Mouse (Mus musculus) liver, embryonic 14.5 days (tissue): ENCODE measurements around the gene Mdm4. TPM values are rescaled to one million over a fixed set of nuclear protein-coding genes. Genes with fewer than 3 reads are reported as not detected.

Experiments used
- ATAC-seq: fragments of 200-750 bp; cut with Nextera tagmentation; 2 replicates; pipeline ENCODE4 v1.8.0; 2017; ENCODE audit warnings: moderate number of reproducible peaks, mild to moderate bottlenecking, moderate library complexity; ENCODE audit not compliant: insufficient read depth
- DNase-seq, 3 experiments: peaks; one replicate each; pipeline ENCODE4 v3.0.0-alpha.2; 2012 to 2013; ENCODE audit warnings: low read depth in 3 of 3, low spot score in 3 of 3
- H3K27ac ChIP-seq: fragments of 300-500 bp; sonication (generic); 2 replicates; pipeline ENCODE4 v1.5.1; 2014; ENCODE audit warnings: moderate library complexity, mild to moderate bottlenecking, control low read depth, inconsistent platforms
- H3K27me3 ChIP-seq: fragments of 300-500 bp; sonication (generic); 2 replicates; pipeline ENCODE4 v1.6.1; 2014; ENCODE audit warnings: mild to moderate bottlenecking, low read length, moderate library complexity; ENCODE audit not compliant: control insufficient read depth, insufficient read depth
- H3K36me3 ChIP-seq: fragments of 300-500 bp; sonication (generic); replicated peaks from 2 replicates; pipeline ENCODE4 v1.6.1; 2014; ENCODE audit warnings: low read depth; ENCODE audit not compliant: control insufficient read depth, insufficient read depth
- H3K4me1 ChIP-seq, 2 experiments: fragments of 200-500 bp in 1 of 2; fragments of 300-500 bp in 1 of 2; sonication (generic) in 1 of 2; replicated peaks; 2 replicates each; pipeline ENCODE4 v1.6.1; 2012 to 2014; ENCODE audit warnings: antibody characterized with exemption in 1 of 2, inconsistent platforms in 1 of 2, low read length in 1 of 2; ENCODE audit not compliant: control insufficient read depth in 2 of 2, insufficient read depth in 2 of 2
- H3K4me2 ChIP-seq: fragments of 300-500 bp; sonication (generic); 2 replicates; pipeline ENCODE4 v1.6.1; 2014; ENCODE audit warnings: low read depth, mild to moderate bottlenecking, control low read depth, moderate library complexity
- H3K4me3 ChIP-seq, 2 experiments: fragments of 200-500 bp in 1 of 2; fragments of 300-500 bp in 1 of 2; sonication (generic) in 1 of 2; 2 replicates each; pipeline ENCODE4 v1.5.1; 2012 to 2014; ENCODE audit warnings: low read depth in 2 of 2, low read length in 2 of 2, mild to moderate bottlenecking in 2 of 2, control low read depth in 1 of 2, inconsistent platforms in 1 of 2, moderate library complexity in 1 of 2; ENCODE audit not compliant: insufficient read depth in 1 of 2
- H3K9ac ChIP-seq: fragments of 300-500 bp; sonication (generic); replicated peaks from 2 replicates; pipeline ENCODE4 v1.6.1; 2014; ENCODE audit warnings: mild to moderate bottlenecking, control low read depth, moderate library complexity
- H3K9me3 ChIP-seq: fragments of 300-500 bp; sonication (generic); 2 replicates; pipeline ENCODE4 v1.6.1; 2016; ENCODE audit warnings: low read length, mixed read lengths; ENCODE audit not compliant: control insufficient read depth
- CTCF ChIP-seq: IDR thresholded peaks from 2 replicates; pipeline ENCODE4 v1.5.1; 2016; ENCODE audit warnings: antibody characterized with exemption, low read depth, control low read depth
- EP300 ChIP-seq: IDR thresholded peaks from 2 replicates; pipeline ENCODE4 v1.6.1; 2016; ENCODE audit warnings: antibody characterized with exemption, low read depth
- WGBS: fragments of 180-500 bp; shearing (Covaris S2); extraction: QIAGEN DNeasy Blood & Tissue Kit; methylation state at CpG from one replicate; pipeline ENCODE4 v1.1.7; 2014; ENCODE audit not compliant: insufficient replicate concordance; 5-methylcytosine and 5-hydroxymethylcytosine counted together
- polyA plus RNA-seq, 2 experiments: library from polyadenylated mRNA; depleted of rRNA in 1 of 2; stranded (reverse) in 1 of 2; unstranded in 1 of 2; fragments of >200 nt; fragmentation: Nextera tagmentation in 1 of 2; extraction: Ambion mirVana in 1 of 2; gene quantifications; 2 replicates each; pipeline versions ENCODE4 v1.2.1 to v1.2.3; 2012 to 2014

Gene Mdm4
- polyA plus RNA-seq, 2 experiments = 11.6 to 25.9 TPM

GRCm38 (mm10) chr1:133014196-133014595, 16.2 kb downstream of the Mdm4 start:
- no peak overlapping the region for H3K4me3 ChIP-seq

GRCm38 (mm10) chr1:133013331-133013730, 17.0 kb downstream of the Mdm4 start:
- no peaks in the 10 kb centered on the region for H3K9me3 ChIP-seq
- no peak overlapping the region for H3K27ac ChIP-seq
- no peak for ATAC-seq
- H3K27me3 ChIP-seq = no peaks in the 10 kb centered on the region
- no peak for DNase-seq
- H3K4me2 ChIP-seq = no peak overlapping the region
- no peak overlapping the region for H3K9ac ChIP-seq
- TF ChIP-seq EP300 = no peak
- TF ChIP-seq CTCF = peak; percentile 38; the same call in 1 of the 2 replicates
- no peaks in the 10 kb centered on the region for H3K4me1 ChIP-seq
- no peak overlapping the region for H3K4me3 ChIP-seq
- peaks cover 60% of the 10 kb centered on the region for H3K36me3 ChIP-seq

More at GRCm38 (mm10) chr1:133014196-133014595, 16.2 kb downstream of the Mdm4 start:
- Histone ChIP-seq H3K9me3 (no peaks in the 10 kb centered on the region), H3K36me3 (peaks cover 59% of the 10 kb centered on the region), H3K27me3 (no peaks in the 10 kb centered on the region), H3K4me2 (no peak overlapping the region), H3K27ac (no peak overlapping the region), H3K9ac (no peak overlapping the region), H3K4me1 (no peaks in the 10 kb centered on the region)
- 87% methylated on average over 1 of the region's 1 CpGs for WGBS
- TF ChIP-seq EP300 (no peak), CTCF (no peak)
- DNase-seq (no peak), ATAC-seq (no peak)

GRCm38 (mm10) chr1:133011955-133012841, 18.2 kb downstream of the Mdm4 start:
- DNase-seq (no peak), ATAC-seq (no peak)
- Histone ChIP-seq H3K27me3 (no peaks in the 10 kb centered on the region), H3K4me3 (no peak overlapping the region), H3K4me1 (no peaks in the 10 kb centered on the region), H3K4me2 (no peak overlapping the region), H3K27ac (no peak overlapping the region), H3K9ac (no peak overlapping the region), H3K9me3 (no peaks in the 10 kb centered on the region), H3K36me3 (peaks cover 55% of the 10 kb centered on the region)
- no peak for TF ChIP-seq CTCF
- WGBS = 69% methylated on average over 11 of the region's 13 CpGs

GRCm38 (mm10) chr1:133006571-133006970, 23.8 kb downstream of the Mdm4 start:
- H3K4me3 ChIP-seq = no peak overlapping the region
- H3K9ac ChIP-seq = no peak overlapping the region
- H3K4me2 ChIP-seq = no peak overlapping the region
- no peaks in the 10 kb centered on the region for H3K27me3 ChIP-seq
- WGBS = 74% methylated on average over 3 of the region's 3 CpGs
- TF ChIP-seq EP300 = no peak
- no peak for TF ChIP-seq CTCF
- ATAC-seq (no peak), DNase-seq (no peak)
- H3K36me3 ChIP-seq = peaks cover 52% of the 10 kb centered on the region
- H3K27ac ChIP-seq = no peak overlapping the region
- no peaks in the 10 kb centered on the region for H3K4me1 ChIP-seq
- no peaks in the 10 kb centered on the region for H3K9me3 ChIP-seq

- Histone ChIP-seq H3K9ac (no peak overlapping the region), H3K27ac (no peak overlapping the region), H3K4me2 (no peak overlapping the region), H3K9me3 (no peaks in the 10 kb centered on the region), H3K4me3 (no peak overlapping the region), H3K4me1 (no peaks in the 10 kb centered on the region), H3K27me3 (no peaks in the 10 kb centered on the region), H3K36me3 (peaks cover 68% of the 10 kb centered on the region)
- TF ChIP-seq CTCF (no peak), EP300 (no peak)
- 67% methylated on average over 6 of the region's 6 CpGs for whole genome bisulfite sequencing
- ATAC-seq = no peak
- no peak for DNase-seq
Observed at GRCm38 (mm10) chr1:133000347-133000746, 30.0 kb downstream of the Mdm4 start.
